Mouse (Mus musculus) CH12.LX (cell line): ENCODE measurements around the gene Aox1. TPM values are rescaled to one million over a fixed set of nuclear protein-coding genes. Genes with fewer than 3 reads are reported as not detected.

Experiments used
- DNase-seq: peaks from one replicate; pipeline ENCODE4 v3.0.0-alpha.2; 2013; ENCODE audit errors: extremely low read depth
- H3K27ac ChIP-seq: 2 replicates; pipeline ENCODE4 v1.5.1; 2012; ENCODE audit warnings: low read depth, mild to moderate bottlenecking, control low read depth, moderate library complexity; ENCODE audit not compliant: insufficient read depth
- H3K27me3 ChIP-seq: replicated peaks from 2 replicates; pipeline ENCODE3; 2012; ENCODE audit warnings: inconsistent platforms
- H3K36me3 ChIP-seq, 2 experiments: replicated peaks in 1 of 2; 2 replicates each; pipeline versions ENCODE3 to v1.6.1; 2012; ENCODE audit warnings: inconsistent platforms in 1 of 2, low read length in 1 of 2, mild to moderate bottlenecking in 1 of 2, mixed read lengths in 1 of 2, moderate library complexity in 1 of 2; ENCODE audit not compliant: control insufficient read depth in 1 of 2, insufficient read depth in 1 of 2
- H3K4me1 ChIP-seq, 2 experiments: 2 replicates each; pipeline ENCODE4 v1.6.1; 2012; ENCODE audit warnings: inconsistent platforms in 1 of 2, moderate library complexity in 1 of 2; ENCODE audit not compliant: insufficient read depth in 2 of 2, control insufficient read depth in 1 of 2
- H3K4me2 ChIP-seq: 2 replicates; pipeline ENCODE4 v1.6.1; 2012; ENCODE audit warnings: low read depth, mild to moderate bottlenecking, control low read depth; ENCODE audit not compliant: poor library complexity, insufficient read depth, severe bottlenecking
- H3K4me3 ChIP-seq, 3 experiments: fragments of 150-350 bp in 1 of 3; sonication (generic) in 1 of 3; replicated peaks in 1 of 3; 2 replicates each; pipeline versions ENCODE3 to v1.5.1; 2011 to 2012; ENCODE audit warnings: low read depth in 2 of 3, low read length in 2 of 3, mild to moderate bottlenecking in 2 of 3, moderate library complexity in 2 of 3, control low read depth in 1 of 3, improper control_type of control experiment in 1 of 3, inconsistent platforms in 1 of 3, mixed read lengths in 1 of 3; ENCODE audit not compliant: poor library complexity in 1 of 3
- H3K79me2 ChIP-seq: replicated peaks from 2 replicates; pipeline ENCODE4 v1.6.1; 2012; ENCODE audit warnings: mild to moderate bottlenecking, moderate library complexity; ENCODE audit not compliant: control insufficient read depth, poor library complexity, insufficient read depth, severe bottlenecking; ENCODE audit errors: extremely low read depth
- H3K9ac ChIP-seq: 2 replicates; pipeline ENCODE4 v1.6.1; 2012; ENCODE audit warnings: low read depth, mild to moderate bottlenecking, control low read depth, moderate library complexity; ENCODE audit not compliant: insufficient read depth
- H3K9me3 ChIP-seq: replicated peaks from 2 replicates; pipeline ENCODE3; 2012; ENCODE audit warnings: low read length, inconsistent platforms, mixed read lengths
- CHD1 ChIP-seq: IDR thresholded peaks from 2 replicates; pipeline ENCODE4 v1.6.1; 2012; ENCODE audit warnings: low read depth, low read length, improper control_type of control experiment, inconsistent platforms
- CHD2 ChIP-seq: IDR thresholded peaks from 2 replicates; pipeline ENCODE4 v1.6.1; 2011; ENCODE audit warnings: low read length, improper control_type of control experiment
- CTCF ChIP-seq, 2 experiments: IDR thresholded peaks in 1 of 2; conservative IDR thresholded peaks in 1 of 2; 2 replicates each; pipeline ENCODE4 v1.5.1; 2011 to 2012; ENCODE audit warnings: low read depth in 2 of 2, low read length in 2 of 2, improper control_type of control experiment in 1 of 2, inconsistent platforms in 1 of 2, mild to moderate bottlenecking in 1 of 2, moderate library complexity in 1 of 2
- E2F4 ChIP-seq: IDR thresholded peaks from 2 replicates; pipeline ENCODE4 v1.6.1; 2011; ENCODE audit warnings: low read depth, low read length, improper control_type of control experiment; ENCODE audit not compliant: insufficient replicate concordance
- EP300 ChIP-seq: IDR thresholded peaks from 2 replicates; pipeline ENCODE4 v1.6.1; 2011; ENCODE audit warnings: low read length, improper control_type of control experiment
- ETS1 ChIP-seq: conservative IDR thresholded peaks from 2 replicates; pipeline ENCODE4 v1.6.1; 2012; ENCODE audit warnings: low read depth, mild to moderate bottlenecking, inconsistent platforms, low read length, improper control_type of control experiment, moderate library complexity
- GABPA ChIP-seq: IDR thresholded peaks from 2 replicates; pipeline ENCODE4 v1.6.1; 2012; ENCODE audit warnings: low read depth, low read length, improper control_type of control experiment, inconsistent platforms; ENCODE audit not compliant: insufficient replicate concordance
- HCFC1 ChIP-seq: IDR thresholded peaks from 2 replicates; pipeline ENCODE4 v1.6.1; 2012; ENCODE audit warnings: low read depth, mild to moderate bottlenecking, inconsistent platforms, low read length, improper control_type of control experiment
- IRF4 ChIP-seq: IDR thresholded peaks from 2 replicates; pipeline ENCODE4 v1.6.1; 2014; ENCODE audit warnings: low read depth, mild to moderate bottlenecking, inconsistent platforms, low read length, improper control_type of control experiment
- MAFK ChIP-seq: IDR thresholded peaks from 2 replicates; pipeline ENCODE4 v1.6.1; 2011; ENCODE audit warnings: low read length, improper control_type of control experiment; ENCODE audit not compliant: insufficient replicate concordance
- MEF2A ChIP-seq: IDR thresholded peaks from 2 replicates; pipeline ENCODE4 v1.6.1; 2014; ENCODE audit warnings: low read depth, mild to moderate bottlenecking, inconsistent platforms, low read length, improper control_type of control experiment, borderline replicate concordance
- MXI1 ChIP-seq: IDR thresholded peaks from 2 replicates; pipeline ENCODE4 v1.6.1; 2011; ENCODE audit warnings: mild to moderate bottlenecking, low read depth, low read length, improper control_type of control experiment
- NRF1 ChIP-seq: IDR thresholded peaks from 2 replicates; pipeline ENCODE4 v1.6.1; 2014; ENCODE audit warnings: low read depth, mild to moderate bottlenecking, inconsistent platforms, low read length, improper control_type of control experiment, moderate library complexity
- RCOR1 ChIP-seq: conservative IDR thresholded peaks from 2 replicates; pipeline ENCODE4 v1.6.1; 2012; ENCODE audit warnings: low read depth, mild to moderate bottlenecking, inconsistent platforms, low read length, improper control_type of control experiment
- SIN3A ChIP-seq: IDR thresholded peaks from 2 replicates; pipeline ENCODE4 v1.6.1; 2012; ENCODE audit warnings: low read length, improper control_type of control experiment, inconsistent platforms
- USF1 ChIP-seq: IDR thresholded peaks from 2 replicates; pipeline ENCODE4 v1.6.1; 2014; ENCODE audit warnings: low read depth, mild to moderate bottlenecking, inconsistent platforms, low read length, improper control_type of control experiment
- USF2 ChIP-seq: conservative IDR thresholded peaks from 2 replicates; pipeline ENCODE4 v1.6.1; 2011; ENCODE audit warnings: low read depth, low read length, improper control_type of control experiment
- ZC3H11A ChIP-seq: IDR thresholded peaks from 2 replicates; pipeline ENCODE4 v1.6.1; 2012; ENCODE audit warnings: low read depth, mild to moderate bottlenecking, inconsistent platforms, low read length, improper control_type of control experiment
- ZMIZ1 ChIP-seq: IDR thresholded peaks from 2 replicates; pipeline ENCODE4 v1.6.1; 2012; ENCODE audit warnings: low read depth, mild to moderate bottlenecking, inconsistent platforms, low read length, improper control_type of control experiment
- ZNF384 ChIP-seq: IDR thresholded peaks from 2 replicates; pipeline ENCODE4 v1.6.1; 2012; ENCODE audit warnings: low read depth, low read length, improper control_type of control experiment, inconsistent platforms
- dilution Hi-C: fragments of 300-500 bp; cut with MboI; formaldehyde crosslinking; loops from 2 replicates; pipeline ENCODE4 v1.14.3; 2020; ENCODE audit warnings: low sequenced_read_pairs; ENCODE audit not compliant: extremely low pct_unique_long_range_greater_than_20kb, extremely low pct_ligation_motif_present
- in situ Hi-C: fragments of 300-500 bp; cut with MboI; formaldehyde crosslinking; loops from 3 replicates; pipeline ENCODE4 v1.14.3; 2019; ENCODE audit warnings: low sequenced_read_pairs, low pct_ligation_motif_present, low pct_unique_long_range_greater_than_20kb, mixed read lengths
- polyA plus RNA-seq: library from polyadenylated mRNA; unstranded; fragments of >175 nt; gene quantifications from 2 replicates; pipeline ENCODE4 v1.2.1, GENCODE M21; 2012; ENCODE audit warnings: low read depth; ENCODE audit not compliant: insufficient read length
- total RNA-seq, 2 experiments: library from RNA; depleted of rRNA; stranded (reverse); fragments of 300-350 nt in 1 of 2; fragments of >200 nt in 1 of 2; gene quantifications; 2 replicates each; pipeline ENCODE4 v1.2.3; 2012 to 2014

Aox1 gene
- total RNA-seq (2012; rRNA removed) (0.04 TPM in 1 of 2 replicates, not detected in the other), total RNA-seq (2014; rRNA removed) (0.15 and 0.18 TPM in 2 replicates), polyA plus RNA-seq (0.40 TPM in 2 replicates)

GRCm38 (mm10) chr1:58029636-58030117 is at the start of gene Aox1:
Gene Aox1 (plus strand): TSS chr1:58029931.
- H3K9me3 ChIP-seq, result no peaks in the 10 kb centered on the region
- DNase-seq, result no peak
- no peak within 1 kb of the TSS for H3K4me2 ChIP-seq
- dilution Hi-C loops (no loop called here), in situ Hi-C loops (no loop called here)
- H3K4me1 ChIP-seq, result peaks cover 0 to 21% of the 10 kb centered on the region in 2 experiments; a peak in 2 of 4 replicates
- no peaks in the 10 kb centered on the region for H3K27me3 ChIP-seq
- no peak within 1 kb of the TSS for H3K9ac ChIP-seq
- 0 out of 2 replicates have a peak, but pooled peaks cover 3% of the 10 kb centered on the region for H3K79me2 ChIP-seq
- H3K36me3 ChIP-seq, result peaks cover 2 to 25% of the 10 kb centered on the region in 2 experiments
- H3K27ac ChIP-seq, result no peak within 1 kb of the TSS
- TF ChIP-seq SIN3A (no peak), MAFK (peak; percentile 49; the same call in 1 of the 2 replicates), EP300 (peak; percentile 28; the same call in 1 of the 2 replicates)
- H3K4me3 ChIP-seq, result no peak within 1 kb of the TSS

DNA sequence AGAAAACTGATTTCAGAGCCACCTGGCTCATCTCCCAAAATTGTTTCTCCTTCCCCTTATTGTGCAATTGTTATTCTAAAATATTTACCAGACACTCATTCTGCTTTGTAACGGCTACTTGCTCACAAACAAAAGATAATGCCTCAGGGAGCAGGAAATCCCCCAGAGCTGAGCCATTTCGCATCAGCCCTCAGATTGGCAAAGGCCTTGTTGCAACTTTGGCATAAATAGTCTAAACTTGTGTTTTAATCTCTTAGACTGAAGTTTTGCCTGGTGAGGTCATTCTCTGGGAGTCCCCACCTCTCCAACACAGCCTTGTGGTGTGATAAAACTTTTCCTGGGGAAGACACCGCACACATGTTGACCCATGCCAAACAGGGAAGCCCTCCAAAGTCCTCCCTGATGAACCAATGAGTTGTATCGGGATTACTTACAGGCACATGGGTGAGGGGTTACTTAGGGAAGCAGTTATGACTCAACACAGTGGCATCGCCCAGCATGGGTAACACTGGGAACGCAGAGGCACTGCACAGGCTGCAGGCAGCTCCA is 40.6 kb upstream of the Aox1 start:
- H3K4me1 ChIP-seq, result peaks cover 0 to 7% of the 10 kb centered on the region in 2 experiments; a peak in 2 of 4 replicates
- H3K4me2 ChIP-seq, result no peak overlapping the region
- no peak overlapping the region for H3K4me3 ChIP-seq
- no peak for DNase-seq
- in situ Hi-C loops, result no loop called here
- dilution Hi-C loops, result no loop called here
- no peaks in the 10 kb centered on the region for H3K36me3 ChIP-seq
- H3K9ac ChIP-seq, result no peak overlapping the region
- H3K27me3 ChIP-seq, result no peaks in the 10 kb centered on the region
- TF ChIP-seq USF1, result no peak
- no peak for TF ChIP-seq MXI1
- TF ChIP-seq CTCF (conservative IDR thresholded peaks at IDR 0.05 in 1 of 2, IDR thresholded peaks at IDR 0.05 in 1 of 2; ENCODE audit: low read depth in 2 of 2, low read length in 2 of 2), result no peak
- no peak for TF ChIP-seq RCOR1
- no peak for TF ChIP-seq ZNF384
- TF ChIP-seq MAFK, result no peak
- TF ChIP-seq HCFC1, result no peak
- TF ChIP-seq NRF1, result no peak
- no peak for TF ChIP-seq ETS1
- no peaks in the 10 kb centered on the region for H3K9me3 ChIP-seq
- H3K79me2 ChIP-seq, result no peaks in the 10 kb centered on the region
- H3K27ac ChIP-seq, result no peak overlapping the region

- Histone ChIP-seq H3K9me3 (no peaks in the 10 kb centered on the region), H3K4me1 (peaks cover 0 to 7% of the 10 kb centered on the region in 2 experiments; a peak in 2 of 4 replicates), H3K36me3 (no peaks in the 10 kb centered on the region), H3K27ac (no peak overlapping the region), H3K79me2 (peaks cover 2% of the 10 kb centered on the region), H3K27me3 (no peaks in the 10 kb centered on the region), H3K4me2 (no peak overlapping the region), H3K4me3 (no peak overlapping the region), H3K9ac (no peak overlapping the region)
- dilution Hi-C loops (no loop called here), in situ Hi-C loops (no loop called here)
- no peak for TF ChIP-seq CHD2
- TF ChIP-seq E2F4, result no peak
- no peak for TF ChIP-seq CHD1
- TF ChIP-seq ZNF384, result no peak
- TF ChIP-seq IRF4, result no peak
- no peak for TF ChIP-seq ZC3H11A
- TF ChIP-seq ZMIZ1, result no peak
- no peak for TF ChIP-seq RCOR1
- no peak for TF ChIP-seq USF2
- TF ChIP-seq CTCF (conservative IDR thresholded peaks at IDR 0.05 in 1 of 2, IDR thresholded peaks at IDR 0.05 in 1 of 2; ENCODE audit: low read depth in 2 of 2, low read length in 2 of 2), result no peak
- TF ChIP-seq SIN3A, result no peak
- no peak for TF ChIP-seq ETS1
- TF ChIP-seq NRF1, result no peak
- TF ChIP-seq MXI1, result no peak
- TF ChIP-seq GABPA, result no peak
- no peak for TF ChIP-seq MEF2A
- no peak for DNase-seq
These were observed 38.5 kb upstream of the Aox1 start for GRCm38 (mm10) chr1:57991277-57991676.
